Mouse (Mus musculus): Measurements from ENCODE around the gene Shf.
"Not testable (repeated sequence)": the region's sequence is repeated elsewhere in the genome, so short reads cannot be mapped to it uniquely, and the experiment has no call there.

Shf gene

GRCm38 (mm10) chr2:122348531-122349131, 20.3 kb downstream of the Shf start:
- DNase-seq (ENCODE audit: low spot score), result peak; percentile 79

- no peak for DNase-seq (ENCODE audit: low spot score)
Measured at GRCm38 (mm10) chr2:122347257-122347656, 21.7 kb downstream of the Shf start.

GRCm38 (mm10) chr2:122346164-122346563, 22.8 kb downstream of the Shf start:
- DNase-seq (ENCODE audit: low spot score), result not testable (repeated sequence)

- no peak for DNase-seq (ENCODE audit: low spot score)
Measured at GRCm38 (mm10) chr2:122345106-122345893, 23.7 kb downstream of the Shf start.

GRCm38 (mm10) chr2:122337291-122337690, 31.7 kb downstream of the Shf start:
- DNase-seq (ENCODE audit: low spot score), result no peak

- no peak for DNase-seq (ENCODE audit: low spot score)
Measured at GRCm38 (mm10) chr2:122334170-122334569, 34.8 kb downstream of the Shf start.

- DNase-seq (ENCODE audit: low spot score), result no peak
Measured at GRCm38 (mm10) chr2:122332222-122332621, 36.7 kb downstream of the Shf start.

GRCm38 (mm10) chr2:122330317-122330716, 38.6 kb downstream of the Shf start:
- not testable (repeated sequence) for DNase-seq (ENCODE audit: low spot score)

- DNase-seq (ENCODE audit: low spot score), result no peak
Measured at GRCm38 (mm10) chr2:122327986-122328385, 41.0 kb downstream of the Shf start.

GRCm38 (mm10) chr2:122325361-122325760, 43.6 kb downstream of the Shf start:
- no peak for DNase-seq (ENCODE audit: low spot score)

- no peak for DNase-seq (ENCODE audit: low spot score)
Measured at GRCm38 (mm10) chr2:122324586-122324985, 44.4 kb downstream of the Shf start.

GRCm38 (mm10) chr2:122323960-122324359, 45.0 kb downstream of the Shf start:
- no peak for DNase-seq (ENCODE audit: low spot score)

GRCm38 (mm10) chr2:122317384-122317783, 51.6 kb downstream of the Shf start:
- DNase-seq (ENCODE audit: low spot score), result no peak

- DNase-seq (ENCODE audit: low spot score), result no peak
Measured at GRCm38 (mm10) chr2:122315372-122315771, 53.6 kb downstream of the Shf start, which contains the start of gene Duox1. TSS of gene Duox1 (plus strand) at chr2:122315672.

- no peak for DNase-seq (ENCODE audit: low spot score)
Measured at GRCm38 (mm10) chr2:122313536-122313935, 55.4 kb downstream of the Shf start, which contains the start of gene Duoxa1. TSS of gene Duoxa1 (minus strand) at chr2:122313730.

- peak; percentile 48 for DNase-seq (ENCODE audit: low spot score)
Measured at GRCm38 (mm10) chr2:122312722-122313417, 56.1 kb downstream of the Shf start.

- DNase-seq (ENCODE audit: low spot score), result no peak
Measured at GRCm38 (mm10) chr2:122311561-122311960, 57.4 kb downstream of the Shf start.

GRCm38 (mm10) chr2:122309647-122310046, 59.3 kb downstream of the Shf start:
- DNase-seq (ENCODE audit: low spot score), result no peak

GRCm38 (mm10) chr2:122306184-122306583, 62.8 kb downstream of the Shf start:
- no peak for DNase-seq (ENCODE audit: low spot score)

- no peak for DNase-seq (ENCODE audit: low spot score)
Measured at GRCm38 (mm10) chr2:122305097-122305892, 63.7 kb downstream of the Shf start.

- DNase-seq (ENCODE audit: low spot score), result no peak
Measured at GRCm38 (mm10) chr2:122304544-122304943, 64.4 kb downstream of the Shf start.
